Mouse (Mus musculus): ENCODE measurements around the gene Wnt6. TPM values are rescaled to one million over a fixed set of nuclear protein-coding genes. Genes with fewer than 3 reads are reported as not detected.

Wnt6 gene
- total RNA-seq (2021), result 1 to 10 TPM; 3.5 to 5.1 TPM

DNA sequence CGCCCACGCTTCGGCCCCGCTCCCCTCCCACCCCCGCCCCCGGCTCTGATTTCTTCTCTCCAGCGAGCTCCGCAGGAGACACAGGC lies at the start of gene Wnt6:
Gene Wnt6 (plus strand): TSS at position 48 of the 86 bp plus-strand sequence.
- no peak for DNase-seq
- intact Hi-C loops (cut with DNase I), result no loop called here

DNA sequence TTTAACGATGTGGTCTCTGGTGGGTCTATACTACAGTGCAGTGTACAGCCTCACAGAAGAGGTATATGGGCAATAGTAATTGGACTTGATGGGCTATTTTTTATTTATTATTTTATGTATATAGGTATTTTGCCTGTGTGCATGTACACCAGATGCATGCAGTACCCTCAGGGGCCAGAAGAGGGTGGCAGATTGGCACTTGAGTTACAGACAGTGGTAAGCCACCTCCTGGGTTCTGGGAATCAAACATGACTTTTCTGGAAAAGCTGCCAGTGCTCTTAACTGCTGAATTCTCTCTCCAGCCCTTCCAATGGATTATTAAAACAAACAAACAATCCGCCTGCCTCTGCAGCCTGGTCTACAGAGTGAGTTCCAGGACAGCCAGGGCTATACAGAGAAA lies 47.9 kb upstream of the Wnt6 start:
- DNase-seq, result peak; percentile 34
- intact Hi-C loops (cut with DNase I), result no loop called here

DNA sequence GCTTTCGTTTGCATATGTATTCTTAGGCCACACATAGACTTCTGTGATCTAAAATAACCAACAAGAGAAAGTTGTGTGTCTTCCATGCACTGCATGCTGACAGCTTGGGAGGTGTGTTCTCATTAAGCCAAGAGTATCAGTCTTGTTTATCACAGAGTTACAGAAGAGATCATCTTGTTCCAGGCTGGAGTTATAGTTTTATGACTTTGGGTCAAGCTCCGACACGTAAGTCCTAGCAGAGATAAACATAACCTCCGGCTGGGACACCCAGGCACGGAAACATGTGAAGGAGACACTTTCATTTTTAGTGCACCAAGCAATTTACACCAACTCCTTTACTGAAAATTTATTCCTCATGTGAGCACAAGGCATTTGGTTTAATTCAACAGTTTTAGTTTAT lies 45.6 kb upstream of the Wnt6 start:
- DNase-seq, result no peak
- intact Hi-C loops (cut with DNase I), result no loop called here

DNA sequence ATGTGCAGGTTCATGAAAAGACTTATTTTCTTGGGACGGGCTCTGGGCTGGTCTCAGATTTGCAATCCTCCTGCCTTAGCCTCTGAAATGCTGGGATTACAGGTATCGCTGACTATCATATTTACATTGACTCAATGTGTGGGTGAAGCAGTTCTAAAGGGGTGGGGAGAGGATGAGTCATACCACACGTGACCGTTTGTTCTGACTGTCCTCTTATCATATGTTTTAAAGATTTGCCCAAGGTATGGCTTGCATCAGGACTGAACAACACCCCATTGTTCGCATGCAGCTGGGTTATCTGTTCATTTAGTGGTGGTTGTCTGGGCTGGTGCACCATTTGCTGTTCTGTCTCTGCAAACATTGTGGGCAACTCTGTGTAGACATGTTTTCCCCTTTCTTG lies 45.0 kb upstream of the Wnt6 start:
- DNase-seq, result no peak
- intact Hi-C loops (cut with DNase I), result no loop called here

DNA sequence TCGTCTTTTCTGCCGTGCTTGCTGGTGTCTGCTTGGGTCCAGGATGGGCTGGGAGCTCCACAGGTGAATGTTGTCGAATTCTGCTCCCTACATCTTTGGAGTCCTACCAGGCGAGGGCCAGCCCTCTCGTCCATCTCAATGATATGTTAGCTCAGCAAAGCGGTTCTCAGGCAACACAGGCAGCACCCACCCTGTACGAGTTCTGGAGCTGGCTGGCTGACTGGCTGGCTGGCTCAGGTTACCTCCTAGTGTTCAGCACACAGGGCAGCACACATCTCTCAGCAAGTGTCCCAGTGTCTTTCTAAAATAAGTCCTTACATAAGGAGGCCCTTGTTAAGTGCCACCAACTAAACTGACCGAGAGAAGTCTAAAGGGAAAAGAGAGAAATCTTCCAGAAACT lies 43.2 kb upstream of the Wnt6 start:
- no peak for DNase-seq
- intact Hi-C loops (cut with DNase I), result no loop called here

DNA sequence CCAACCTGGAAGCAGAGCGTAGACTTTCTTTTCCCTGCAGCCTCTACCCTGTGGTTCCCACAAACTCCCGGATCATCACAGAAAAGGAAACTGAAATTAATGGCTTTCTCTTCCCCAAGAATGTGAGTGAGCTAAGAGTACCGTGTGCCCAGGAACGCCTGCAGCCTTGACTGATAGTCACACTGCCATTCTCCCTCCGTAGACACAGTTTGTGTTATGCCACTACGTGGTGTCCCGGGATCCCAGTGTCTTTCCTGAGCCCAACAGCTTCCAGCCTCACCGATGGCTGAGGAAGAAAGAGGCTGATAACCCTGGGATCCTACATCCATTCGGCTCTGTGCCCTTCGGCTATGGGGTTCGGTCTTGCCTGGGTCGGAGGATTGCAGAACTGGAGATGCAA lies 34.7 kb upstream of the Wnt6 start:
- intact Hi-C loops (cut with DNase I), result no loop called here
- no peak for DNase-seq

DNA sequence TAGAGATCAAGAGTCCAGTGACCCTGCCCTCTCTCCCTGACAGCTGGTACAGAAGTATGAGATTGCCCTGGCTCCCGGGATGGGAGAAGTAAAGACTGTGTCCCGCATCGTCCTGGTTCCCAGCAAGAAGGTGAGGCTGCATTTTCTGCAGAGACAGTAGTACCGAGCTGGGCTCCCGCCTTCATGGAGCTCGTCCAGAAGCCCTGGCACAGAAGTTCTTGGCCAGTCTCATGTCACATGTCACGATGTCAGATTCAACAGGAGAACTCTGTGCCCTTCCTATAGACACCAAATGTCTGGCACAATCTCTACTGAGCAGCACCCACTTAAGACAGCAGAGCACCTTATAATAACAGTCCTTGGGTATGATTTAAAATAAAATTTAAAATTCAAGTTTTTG lies 34.2 kb upstream of the Wnt6 start:
- DNase-seq, result peak; percentile 9
- intact Hi-C loops (cut with DNase I), result no loop called here

DNA sequence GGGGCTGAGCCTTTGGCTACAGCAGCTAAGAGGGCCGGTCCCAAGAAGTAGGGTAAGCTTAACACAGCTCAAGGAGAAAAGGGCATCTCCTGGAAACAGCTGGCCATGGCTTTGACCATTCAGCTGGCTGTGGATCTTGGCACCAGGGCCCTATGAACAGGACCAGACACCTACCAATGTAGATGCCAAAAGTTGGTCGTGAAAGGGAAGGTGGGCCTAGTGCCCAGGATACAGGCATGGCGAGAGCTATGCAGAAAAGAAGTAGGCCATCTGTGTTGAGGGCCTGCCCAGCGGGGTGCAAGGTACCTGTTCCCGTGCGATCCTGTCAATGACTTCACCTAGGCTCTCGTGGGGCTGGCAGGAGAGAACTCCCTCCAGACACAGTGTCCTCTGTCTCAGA lies 30.8 kb upstream of the Wnt6 start:
- no peak for DNase-seq
- intact Hi-C loops (cut with DNase I), result no loop called here

DNA sequence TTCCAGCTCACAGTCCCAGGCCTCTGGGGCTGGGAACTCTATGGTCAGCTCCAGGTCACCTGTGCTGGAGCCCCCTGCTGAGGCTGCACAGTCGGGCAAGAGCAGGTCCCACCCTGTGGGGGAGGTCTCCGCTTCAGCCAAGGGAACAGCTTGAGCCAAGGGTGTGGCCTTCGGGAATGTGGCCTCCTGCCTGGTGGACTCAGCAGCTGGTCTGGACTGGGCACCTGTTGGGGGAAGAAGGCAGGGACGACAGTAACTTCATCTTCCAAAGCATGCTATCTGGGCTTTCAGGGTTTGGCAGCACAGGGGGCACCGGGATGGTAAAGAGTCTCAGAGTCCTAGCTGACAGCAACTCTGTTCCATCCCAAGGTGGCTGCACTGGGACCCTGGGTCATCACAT lies 24.4 kb upstream of the Wnt6 start:
- no peak for DNase-seq
- intact Hi-C loops (cut with DNase I), result no loop called here

DNA sequence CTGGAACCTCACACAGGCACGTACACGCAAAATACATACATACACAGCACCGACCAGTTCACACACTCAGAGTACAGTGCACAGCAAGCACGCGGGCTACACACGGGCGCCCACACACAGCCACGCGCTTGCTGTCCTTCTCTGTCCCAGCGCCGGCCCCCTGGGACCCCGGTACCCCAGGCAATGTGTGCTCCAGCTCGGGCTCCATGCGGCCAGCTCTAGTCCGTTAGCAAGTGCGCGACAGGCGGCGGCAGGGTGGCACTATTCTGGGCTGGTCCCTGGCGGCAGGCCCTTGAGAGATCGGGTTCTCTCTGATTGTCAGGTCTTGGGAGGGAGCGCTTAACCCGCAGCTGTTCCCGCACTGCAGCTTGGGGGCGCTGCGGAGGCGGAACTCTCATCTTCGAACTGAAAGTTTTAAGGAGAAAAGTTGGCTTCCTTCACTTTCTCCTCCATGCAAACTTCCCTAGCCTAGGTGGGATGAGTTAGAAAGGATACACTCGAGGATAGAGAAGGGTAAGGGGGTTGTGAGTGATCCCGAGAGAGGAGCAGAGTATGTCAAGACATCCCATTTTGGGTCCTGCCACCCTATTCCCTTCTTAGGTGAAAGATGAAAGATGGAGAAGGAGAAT lies 22.9 kb upstream of the Wnt6 start, which contains the start of gene Prkag3:
Gene Prkag3 (minus strand): TSS at position 579 of the 629 bp plus-strand sequence.
- intact Hi-C loops (cut with DNase I), result no loop called here
- DNase-seq, result peak; percentile 50

DNA sequence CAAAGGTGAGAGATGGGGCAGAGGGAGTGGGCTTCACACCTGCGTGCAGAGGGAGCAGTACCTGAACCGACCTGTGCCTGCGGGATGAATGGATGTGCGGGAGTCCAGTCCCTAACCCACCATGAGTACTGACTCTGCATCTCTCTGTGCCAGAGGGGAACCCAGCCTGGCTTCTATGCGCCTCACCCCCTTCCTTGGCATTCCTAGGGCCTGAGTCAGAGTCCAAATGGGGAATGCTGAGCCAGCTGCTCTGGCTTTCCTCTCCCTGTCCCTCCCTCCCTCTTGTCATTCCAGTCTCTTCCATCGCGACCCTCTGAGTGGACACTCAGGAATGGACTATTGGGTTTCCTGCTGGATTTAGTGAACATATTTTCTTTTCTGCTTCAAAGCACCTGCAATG lies 22.4 kb upstream of the Wnt6 start:
- no peak for DNase-seq
- intact Hi-C loops (cut with DNase I), result no loop called here

DNA sequence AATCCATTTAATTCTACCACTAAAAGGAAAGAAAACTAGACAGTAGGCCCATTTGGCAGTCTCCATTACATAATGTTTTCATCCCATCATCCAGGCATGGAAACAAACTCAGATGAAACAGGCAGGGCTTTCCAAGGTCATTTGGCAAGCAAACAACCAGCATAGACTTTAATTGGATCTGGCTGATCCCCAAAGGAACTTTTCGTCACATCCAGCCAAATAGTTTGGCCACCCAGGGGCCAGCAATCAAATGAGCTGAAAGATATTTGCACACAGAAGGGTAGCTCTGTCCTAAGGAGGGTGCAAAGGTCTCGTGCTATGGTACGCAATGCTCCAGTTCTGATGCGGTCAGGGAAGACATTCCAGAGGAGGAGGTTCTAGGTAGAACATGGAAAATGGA lies 21.0 kb upstream of the Wnt6 start:
- intact Hi-C loops (cut with DNase I), result no loop called here
- no peak for DNase-seq

DNA sequence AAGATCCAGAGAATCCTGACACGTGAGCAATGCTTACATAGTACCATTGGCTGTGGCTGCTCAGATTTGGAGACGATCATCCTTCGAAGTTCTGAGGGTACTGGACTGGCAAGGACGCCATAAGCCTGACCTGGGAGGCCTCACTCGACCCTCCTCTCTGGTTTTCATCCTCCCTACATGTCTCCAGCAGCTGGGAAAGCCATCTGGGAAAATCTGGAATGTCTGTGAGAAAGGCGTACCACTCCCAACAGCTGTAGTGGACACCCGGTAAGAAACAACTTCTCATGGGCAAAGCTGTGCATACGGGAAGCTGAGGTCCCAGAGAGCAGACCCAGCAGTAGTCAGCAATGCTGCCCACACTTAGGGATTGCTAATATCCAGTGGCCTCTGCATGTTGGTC lies 19.5 kb upstream of the Wnt6 start:
- DNase-seq, result no peak
- intact Hi-C loops (cut with DNase I), result no loop called here

DNA sequence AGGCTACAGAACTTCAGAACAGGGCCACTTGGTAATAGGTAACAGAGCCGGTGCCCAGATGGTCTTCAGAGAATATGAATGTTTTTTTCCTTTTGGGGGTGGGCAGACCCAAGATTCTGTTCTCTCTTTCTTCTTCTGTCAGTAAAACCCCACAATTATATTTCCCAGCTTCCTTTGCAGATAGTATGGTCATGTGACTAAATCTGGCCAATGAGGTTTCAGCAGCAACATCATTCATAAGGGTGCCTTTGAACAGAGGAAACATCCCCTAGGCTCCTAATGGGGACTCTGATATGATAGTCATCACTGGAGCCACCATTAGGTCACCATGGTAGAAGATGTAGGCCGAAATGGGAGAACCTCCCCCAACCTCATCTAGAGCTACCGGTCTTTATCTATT lies 18.9 kb upstream of the Wnt6 start:
- intact Hi-C loops (cut with DNase I), result no loop called here

DNA sequence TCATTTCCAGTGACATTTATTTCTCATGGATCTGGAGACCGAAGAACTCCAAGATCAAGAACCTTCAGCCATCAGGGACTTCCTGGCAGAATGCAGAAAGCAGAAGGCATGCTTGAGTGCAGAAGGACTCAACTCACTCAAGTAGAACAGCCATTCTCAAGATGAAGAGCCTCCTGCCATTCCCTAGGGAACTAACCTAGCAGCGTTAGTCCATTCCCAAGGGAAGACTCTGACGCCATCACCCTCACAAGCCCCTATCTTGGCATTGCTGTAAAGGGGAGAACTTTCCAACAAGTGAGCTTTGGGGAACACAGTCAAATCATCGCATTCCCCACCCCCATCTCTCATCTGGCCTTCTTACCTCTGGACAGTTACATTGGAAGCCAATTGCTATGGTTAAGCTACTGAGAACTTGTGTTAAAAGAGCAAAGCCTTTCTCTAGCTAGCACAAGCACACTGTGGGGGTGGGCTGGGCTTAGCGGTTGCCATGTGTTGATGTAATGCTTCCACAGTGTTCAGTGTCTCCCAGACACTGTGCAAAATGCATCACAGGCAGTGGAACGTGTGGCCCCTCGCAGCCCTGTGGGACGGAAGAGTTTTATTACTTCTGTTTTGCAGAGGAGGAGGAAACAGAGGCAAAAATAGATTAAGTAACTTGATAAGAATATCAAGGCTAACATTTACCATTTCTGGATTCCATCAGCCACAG lies 18.3 kb upstream of the Wnt6 start:
- DNase-seq, result no peak
- intact Hi-C loops (cut with DNase I), result no loop called here

More for the DNA sequence above, 18.9 kb upstream of the Wnt6 start:
- DNase-seq, result no peak

DNA sequence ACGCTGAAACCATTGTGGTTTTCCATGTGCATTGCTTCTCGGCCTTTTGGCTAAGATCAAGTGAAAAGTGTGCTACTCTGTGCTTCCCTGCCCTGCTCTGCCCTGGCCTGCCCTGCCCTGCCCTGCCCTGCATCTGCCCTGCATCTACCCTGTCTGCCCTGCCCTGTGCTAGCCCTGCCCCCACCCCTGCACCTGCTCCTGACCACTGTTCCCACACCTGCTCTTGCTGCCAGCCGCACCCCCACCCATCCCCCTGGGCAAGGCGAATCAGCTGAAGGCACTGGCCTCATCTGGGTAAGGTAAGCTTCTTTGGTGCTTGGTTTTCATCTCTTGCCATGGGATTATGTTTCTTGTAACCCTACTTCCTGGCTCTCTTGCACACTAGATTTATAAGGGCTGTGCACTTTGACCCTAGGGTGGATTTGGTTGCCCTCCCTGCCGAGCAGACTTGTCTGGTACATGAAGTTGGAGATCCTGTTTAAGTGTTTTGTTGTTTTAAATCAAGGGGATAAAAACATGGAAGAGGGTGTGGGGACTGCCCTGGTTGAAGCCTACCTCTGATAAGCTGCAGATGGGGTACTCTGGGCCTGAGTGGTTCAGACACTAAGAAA lies 17.4 kb upstream of the Wnt6 start:
- DNase-seq, result no peak
- intact Hi-C loops (cut with DNase I), result no loop called here

DNA sequence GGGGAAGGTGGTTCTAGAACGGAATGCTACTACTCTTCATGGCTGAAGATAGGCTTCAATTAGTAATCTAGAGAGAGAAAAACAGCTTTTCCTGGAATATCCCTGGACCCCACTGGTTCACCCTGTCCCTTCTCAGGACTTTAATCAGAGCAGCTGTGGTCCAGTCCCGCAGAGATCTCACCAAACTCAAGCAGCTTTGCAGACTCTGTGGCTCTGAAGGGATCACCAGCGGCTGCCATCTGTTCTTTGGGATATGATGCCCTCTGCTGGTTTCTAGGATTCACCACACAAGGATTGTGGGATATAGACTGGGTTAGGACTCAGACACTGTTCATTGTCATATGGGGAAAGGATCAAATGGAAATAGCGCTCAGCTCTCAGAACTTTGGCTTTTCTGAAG lies 11.9 kb upstream of the Wnt6 start:
- DNase-seq, result peak; percentile 31
- intact Hi-C loops (cut with DNase I), result no loop called here

DNA sequence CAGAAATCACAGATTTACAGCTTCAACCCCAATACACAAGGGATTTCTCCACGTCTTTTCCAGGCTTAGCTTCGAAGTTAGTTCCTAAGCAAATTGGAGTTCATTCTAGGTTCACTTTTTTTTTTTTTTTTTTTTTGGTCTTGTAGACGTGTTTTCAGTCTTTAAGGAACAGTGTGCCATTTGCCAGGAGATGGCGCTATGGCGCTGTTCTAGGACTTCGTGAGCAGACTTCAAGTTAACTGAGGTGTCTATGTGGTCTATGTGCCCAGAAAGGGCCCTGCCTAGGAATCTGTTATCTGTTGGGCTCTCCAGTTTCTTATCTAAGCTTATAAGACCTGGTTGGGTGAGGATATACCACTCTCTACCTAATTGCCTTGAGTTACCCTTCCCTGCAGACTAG lies 8.6 kb upstream of the Wnt6 start:
- DNase-seq, result peak; percentile 78
- intact Hi-C loops (cut with DNase I), result no loop called here

DNA sequence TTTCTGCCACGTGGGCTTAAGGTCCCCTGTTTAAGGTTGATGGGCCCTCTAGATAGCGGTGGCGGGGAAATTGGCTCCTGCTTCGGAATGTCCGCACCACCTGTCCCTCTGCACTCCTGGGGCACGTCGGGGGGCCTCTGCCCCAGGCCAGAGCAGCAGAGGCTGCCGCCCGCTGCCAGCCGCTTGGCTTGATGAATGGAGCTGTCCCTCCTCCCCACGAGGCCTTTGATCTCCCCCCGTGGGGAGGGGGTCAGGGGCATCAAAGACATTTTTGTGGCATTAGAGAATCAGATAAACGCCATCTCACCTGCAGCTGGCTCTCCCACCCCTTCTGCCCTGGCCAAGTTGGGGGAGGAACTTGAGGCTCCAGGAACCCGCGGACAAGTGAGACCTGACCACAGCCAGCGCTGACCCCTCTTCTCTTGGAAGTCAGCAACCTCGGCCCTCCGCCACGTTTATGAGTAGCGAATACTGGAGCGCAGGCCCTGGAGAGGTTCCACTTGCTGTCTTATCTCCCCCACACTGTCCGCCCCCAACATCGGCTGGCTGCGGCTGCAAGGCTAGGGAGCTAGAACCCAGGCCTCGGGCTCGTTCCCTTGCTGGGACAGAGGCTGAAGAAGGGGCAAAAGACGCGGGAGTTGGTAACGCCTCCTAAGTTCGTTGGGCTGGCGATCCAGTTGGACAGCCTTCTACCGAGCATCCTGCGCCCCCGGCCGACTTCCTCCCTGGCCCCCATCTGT lies 795 bp upstream of the Wnt6 start:
- intact Hi-C loops (cut with DNase I), result no loop called here
- DNase-seq, result no peak

DNA sequence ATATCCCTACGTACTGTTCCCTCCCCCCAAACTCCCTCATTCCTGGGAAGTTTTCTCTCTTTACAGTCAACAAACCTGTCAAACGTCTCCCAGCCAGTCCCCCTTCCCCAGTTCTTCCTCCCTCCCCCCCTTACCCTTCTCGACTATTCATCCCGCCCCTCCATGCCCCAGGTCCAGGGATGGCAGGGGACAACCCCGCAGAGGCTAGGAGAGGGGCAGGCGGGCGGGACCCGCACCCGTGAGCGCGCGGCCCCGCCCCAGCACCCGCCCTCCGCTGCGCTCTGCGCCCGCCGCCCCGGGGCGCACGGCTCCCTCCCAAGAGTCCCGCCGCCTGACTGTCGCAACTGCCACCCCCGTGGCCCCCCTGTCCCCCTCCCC lies 236 bp upstream of the Wnt6 start:
- DNase-seq, result no peak
- intact Hi-C loops (cut with DNase I), result no loop called here

DNA sequence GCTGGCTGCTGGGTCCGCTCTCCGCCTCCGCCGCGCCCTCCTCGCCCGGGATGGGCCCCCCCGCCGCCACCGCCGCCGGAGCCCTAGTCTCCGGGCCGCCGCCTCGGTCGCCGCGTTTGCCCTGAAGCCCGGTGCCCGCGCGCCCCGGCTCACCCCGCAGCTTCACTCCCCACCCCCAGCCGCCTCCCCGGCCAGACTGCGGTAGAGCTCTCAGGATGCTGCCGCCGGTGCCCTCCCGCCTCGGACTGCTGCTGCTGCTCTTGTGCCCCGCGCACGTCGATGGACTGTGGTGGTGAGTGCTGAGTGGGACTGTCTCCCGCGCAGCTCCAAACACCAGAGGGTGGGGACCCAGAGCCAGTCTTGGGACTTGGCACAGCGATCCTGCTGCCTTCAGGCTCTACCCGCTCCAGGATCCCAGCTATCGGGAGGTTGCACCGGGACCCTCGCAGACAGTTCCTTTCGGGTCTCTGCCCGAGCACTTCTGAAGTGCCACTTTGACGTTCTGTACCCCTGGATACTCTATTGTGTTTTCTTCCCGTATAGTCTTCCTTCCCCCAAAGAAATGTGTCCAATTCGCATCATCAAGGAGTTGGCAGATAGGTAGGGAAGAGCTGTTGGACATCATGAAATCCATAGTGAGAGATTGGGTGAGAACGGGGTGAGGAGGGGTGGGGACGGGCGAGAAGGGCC lies 384 bp downstream of the Wnt6 start:
- intact Hi-C loops (cut with DNase I), result no loop called here
- DNase-seq, result no peak

DNA sequence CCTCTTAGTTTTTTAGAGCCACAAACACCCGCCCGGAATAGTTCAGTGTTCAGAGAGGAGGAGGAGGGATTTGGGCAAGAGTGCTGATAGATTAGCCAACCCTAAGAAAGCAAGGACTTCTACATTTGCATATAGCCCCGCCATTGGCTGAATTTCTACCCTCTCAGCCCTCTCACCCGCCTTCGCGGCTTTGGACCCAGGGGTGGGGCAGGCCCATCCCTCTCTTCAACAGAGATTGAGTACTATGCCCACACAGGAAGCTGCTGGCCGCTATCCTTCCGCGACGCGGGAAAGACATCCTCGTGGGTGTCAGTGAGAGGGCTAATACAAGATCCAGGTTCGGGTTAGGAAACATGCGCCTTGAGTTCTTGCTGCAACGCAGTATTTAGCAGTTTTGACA lies 1.4 kb downstream of the Wnt6 start:
- DNase-seq, result peak; percentile 72
- intact Hi-C loops (cut with DNase I), result no loop called here
